Mouse (Mus musculus) cerebellum, adult 9-10 months (tissue): ENCODE data around the gene Gnaq.
"Not testable (repeated sequence)": the region's sequence is repeated elsewhere in the genome, so short reads cannot be mapped to it uniquely, and the experiment has no call there.

Experiments used
- DNase-seq: peaks from one replicate; pipeline ENCODE4 v3.0.0; 2022

Gene Gnaq

GRCm38 (mm10) chr19:16149094-16149493, 16.5 kb downstream of the Gnaq start:
- no peak for DNase-seq

GRCm38 (mm10) chr19:16150328-16150727, 17.7 kb downstream of the Gnaq start:
- no peak for DNase-seq

- DNase-seq, result no peak
Measured at GRCm38 (mm10) chr19:16153851-16154250, 21.2 kb downstream of the Gnaq start.

GRCm38 (mm10) chr19:16154480-16154879, 21.8 kb downstream of the Gnaq start:
- DNase-seq, result no peak

GRCm38 (mm10) chr19:16157120-16157519, 24.5 kb downstream of the Gnaq start:
- no peak for DNase-seq

GRCm38 (mm10) chr19:16160759-16161158, 28.1 kb downstream of the Gnaq start:
- no peak for DNase-seq

- no peak for DNase-seq
Measured at GRCm38 (mm10) chr19:16161222-16161621, 28.6 kb downstream of the Gnaq start.

GRCm38 (mm10) chr19:16164396-16164795, 31.8 kb downstream of the Gnaq start:
- DNase-seq, result not testable (repeated sequence)

GRCm38 (mm10) chr19:16167185-16167584, 34.6 kb downstream of the Gnaq start:
- DNase-seq, result peak; percentile 89

- DNase-seq, result peak; percentile 32
Measured at GRCm38 (mm10) chr19:16168192-16168591, 35.6 kb downstream of the Gnaq start.

- DNase-seq, result peak; percentile 62
Measured at GRCm38 (mm10) chr19:16168653-16169198, 36.1 kb downstream of the Gnaq start.

GRCm38 (mm10) chr19:16170724-16171123, 38.1 kb downstream of the Gnaq start:
- no peak for DNase-seq

- no peak for DNase-seq
Measured at GRCm38 (mm10) chr19:16173721-16174120, 41.1 kb downstream of the Gnaq start.

GRCm38 (mm10) chr19:16176426-16176825, 43.8 kb downstream of the Gnaq start:
- DNase-seq, result no peak

- DNase-seq, result no peak
Measured at GRCm38 (mm10) chr19:16177139-16177727, 44.6 kb downstream of the Gnaq start.

- no peak for DNase-seq
Measured at GRCm38 (mm10) chr19:16181258-16181657, 48.6 kb downstream of the Gnaq start.

GRCm38 (mm10) chr19:16181852-16182475, 49.3 kb downstream of the Gnaq start:
- no peak for DNase-seq

- no peak for DNase-seq
Measured at GRCm38 (mm10) chr19:16183592-16184365, 51.1 kb downstream of the Gnaq start.

- no peak for DNase-seq
Measured at GRCm38 (mm10) chr19:16186984-16187383, 54.4 kb downstream of the Gnaq start.

GRCm38 (mm10) chr19:16187952-16188351, 55.3 kb downstream of the Gnaq start:
- DNase-seq, result no peak

- no peak for DNase-seq
Measured at GRCm38 (mm10) chr19:16189066-16189765, 56.6 kb downstream of the Gnaq start.

GRCm38 (mm10) chr19:16198162-16198561, 65.5 kb downstream of the Gnaq start:
- peak; percentile 37 for DNase-seq

- no peak for DNase-seq
Measured at GRCm38 (mm10) chr19:16201356-16201755, 68.7 kb downstream of the Gnaq start.
